Mouse (Mus musculus) mature B cell (primary cell): ENCODE data around the gene Dagla.

Source experiments
- in situ Hi-C: fragments of 300-500 bp; cut with MboI; formaldehyde crosslinking; loops from 2 replicates; pipeline ENCODE4 v1.14.3; 2019

The Dagla gene

DNA sequence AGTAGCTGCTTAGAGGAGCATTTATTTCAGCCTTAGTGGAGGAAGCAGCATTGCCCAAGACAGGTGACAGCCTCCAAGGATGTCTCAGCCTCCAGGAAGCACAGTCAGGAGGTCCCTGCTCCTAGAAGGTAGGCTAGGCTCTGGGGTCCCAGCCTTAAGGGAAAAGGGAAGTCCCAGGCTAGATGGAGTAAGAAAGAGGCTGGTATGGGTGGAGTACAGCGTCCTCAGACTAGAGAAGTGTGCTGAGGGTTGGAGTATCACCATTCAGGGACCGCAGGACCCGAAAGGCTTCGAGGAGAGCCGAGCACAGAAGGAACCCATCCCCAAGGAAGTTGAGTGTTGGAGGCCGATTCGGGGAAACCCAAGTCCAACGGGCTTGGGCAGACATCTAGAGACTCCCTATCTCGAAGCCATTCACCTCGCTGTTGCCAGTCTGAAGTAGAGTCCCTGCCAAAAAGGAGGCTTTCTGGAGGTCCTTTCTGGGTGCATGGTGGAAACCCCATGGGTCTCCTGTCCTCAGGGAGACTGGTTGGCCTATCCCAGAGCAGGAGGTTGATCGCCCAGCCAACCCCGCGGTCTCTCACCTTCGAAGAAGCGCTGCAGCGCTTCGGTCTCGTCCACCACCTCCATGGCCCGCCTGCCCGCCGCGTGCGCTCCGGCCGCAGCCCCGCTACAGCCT, 64.6 kb downstream of the Dagla start:
- in situ Hi-C loops, result no loop called here

DNA sequence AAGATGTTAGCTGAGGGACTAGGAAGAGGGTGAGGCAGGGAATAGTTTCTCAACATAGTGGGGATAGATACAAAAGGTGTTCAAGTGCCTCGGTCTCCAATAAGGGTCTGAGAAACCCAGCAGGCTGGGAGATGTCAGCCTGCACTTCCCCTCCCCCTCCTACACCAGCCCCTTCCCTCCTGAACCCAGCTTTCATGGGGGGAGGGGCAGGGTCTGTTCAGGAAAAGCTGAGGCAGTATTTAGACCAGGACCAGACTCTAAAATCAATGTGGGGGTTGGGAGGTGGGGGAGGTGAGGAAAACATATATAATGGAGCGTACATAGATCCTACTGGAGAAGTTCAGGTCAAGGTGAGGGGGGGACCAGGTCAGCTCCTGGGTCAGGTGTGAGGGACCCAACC, 65.3 kb downstream of the Dagla start:
- in situ Hi-C loops, result no loop called here

- in situ Hi-C loops, result no loop called here
Measured at GRCm38 (mm10) chr19:10238477-10238876, 66.2 kb downstream of the Dagla start.

DNA sequence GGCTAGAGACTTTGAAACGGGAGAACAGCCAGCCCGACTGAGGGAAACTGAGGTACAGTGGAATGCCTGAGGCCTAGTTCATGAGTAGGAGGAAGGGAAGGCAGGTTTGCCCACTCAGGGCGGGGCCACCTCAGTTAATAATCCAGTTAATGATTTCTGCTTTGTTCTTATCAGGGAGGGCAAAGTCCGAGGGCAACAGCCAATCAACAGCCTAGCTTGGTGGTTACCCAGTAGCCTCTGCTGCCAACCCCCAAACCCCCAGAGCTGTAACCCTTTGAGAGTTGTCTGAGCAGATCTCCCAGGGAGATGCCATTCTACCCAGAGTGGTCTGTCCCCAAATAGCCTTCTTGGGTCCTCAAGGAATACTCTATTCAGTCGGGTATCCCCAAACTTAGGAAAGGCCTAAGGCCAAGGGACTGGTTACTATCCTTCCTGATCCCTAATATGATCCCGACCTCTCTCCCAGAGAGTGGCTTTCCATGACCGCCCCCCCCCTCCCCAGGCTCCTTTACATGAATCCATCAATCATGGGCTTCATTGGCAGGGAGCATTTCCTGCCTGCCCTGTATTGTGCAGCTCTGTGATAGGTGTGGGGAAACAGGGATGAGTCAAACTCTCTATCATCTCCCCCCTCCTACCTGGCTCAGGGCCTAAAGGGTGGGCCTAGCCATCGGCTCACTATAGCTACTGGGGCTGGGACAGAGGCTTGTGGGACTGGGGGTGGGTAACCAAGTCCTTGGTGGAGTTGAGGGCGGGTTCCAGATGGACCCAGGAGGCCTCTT, 68.7 kb downstream of the Dagla start:
- in situ Hi-C loops, result no loop called here

- in situ Hi-C loops, result no loop called here
Measured at GRCm38 (mm10) chr19:10232327-10233017, 72.2 kb downstream of the Dagla start.

DNA sequence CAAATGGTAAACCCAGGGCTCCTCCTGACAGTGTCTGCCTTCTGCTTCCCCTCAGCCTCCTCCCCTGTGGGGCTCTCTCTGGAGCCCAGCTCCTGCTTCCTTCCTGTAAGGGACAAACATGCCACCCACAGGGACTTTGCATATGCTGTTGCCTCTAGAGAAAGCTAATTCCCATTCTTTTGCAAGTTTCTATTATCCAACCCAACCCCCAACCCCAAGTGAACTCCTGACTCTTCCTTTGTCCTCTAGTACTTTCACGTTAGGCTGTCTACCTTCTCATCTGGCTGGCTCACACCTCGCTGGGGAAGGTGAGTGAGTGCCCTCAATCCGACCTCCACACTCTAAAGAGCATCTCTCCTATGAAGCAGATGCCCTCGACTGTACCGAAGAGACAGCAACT, 72.8 kb downstream of the Dagla start:
- in situ Hi-C loops, result no loop called here

DNA sequence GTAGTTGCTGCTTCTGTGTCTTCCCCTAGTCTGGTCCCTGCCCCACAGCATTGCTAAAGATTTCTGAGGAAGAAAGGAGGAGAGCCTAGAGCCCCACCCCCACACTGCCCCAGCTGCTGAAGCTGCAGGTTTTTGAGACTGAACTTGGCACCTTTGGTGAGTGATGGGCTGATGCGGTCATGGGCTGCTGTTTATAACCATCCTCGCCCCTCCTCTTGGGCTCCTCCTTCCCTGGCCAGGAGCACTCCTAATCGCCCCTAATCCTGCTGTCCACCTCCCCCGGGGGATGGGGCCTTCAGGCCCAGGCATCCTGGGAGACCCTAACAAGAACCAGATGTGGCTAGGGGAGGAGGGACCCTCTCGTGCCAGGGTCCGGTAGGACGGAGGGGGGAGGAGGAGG, 73.7 kb downstream of the Dagla start:
- in situ Hi-C loops, result no loop called here

DNA sequence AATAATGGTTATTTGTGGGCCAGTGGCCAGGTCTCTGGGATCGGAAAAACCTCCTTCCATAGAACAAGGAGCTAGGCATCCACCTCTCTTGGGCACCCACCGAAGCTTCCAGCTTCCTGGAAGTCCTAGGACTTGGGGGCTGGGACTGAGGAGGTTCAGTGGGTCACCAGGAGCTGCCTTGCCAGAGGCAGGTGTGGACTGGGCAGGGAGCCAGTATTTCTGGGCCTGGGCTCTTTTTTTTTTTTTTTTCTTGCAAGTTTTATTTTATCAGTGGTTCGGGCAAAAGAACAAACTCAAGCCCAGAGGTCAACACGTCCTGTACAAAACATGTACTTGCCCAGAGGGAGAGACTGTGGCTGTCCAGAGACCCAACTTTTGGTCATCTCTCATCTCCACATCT, 78.9 kb downstream of the Dagla start:
- in situ Hi-C loops, result no loop called here

DNA sequence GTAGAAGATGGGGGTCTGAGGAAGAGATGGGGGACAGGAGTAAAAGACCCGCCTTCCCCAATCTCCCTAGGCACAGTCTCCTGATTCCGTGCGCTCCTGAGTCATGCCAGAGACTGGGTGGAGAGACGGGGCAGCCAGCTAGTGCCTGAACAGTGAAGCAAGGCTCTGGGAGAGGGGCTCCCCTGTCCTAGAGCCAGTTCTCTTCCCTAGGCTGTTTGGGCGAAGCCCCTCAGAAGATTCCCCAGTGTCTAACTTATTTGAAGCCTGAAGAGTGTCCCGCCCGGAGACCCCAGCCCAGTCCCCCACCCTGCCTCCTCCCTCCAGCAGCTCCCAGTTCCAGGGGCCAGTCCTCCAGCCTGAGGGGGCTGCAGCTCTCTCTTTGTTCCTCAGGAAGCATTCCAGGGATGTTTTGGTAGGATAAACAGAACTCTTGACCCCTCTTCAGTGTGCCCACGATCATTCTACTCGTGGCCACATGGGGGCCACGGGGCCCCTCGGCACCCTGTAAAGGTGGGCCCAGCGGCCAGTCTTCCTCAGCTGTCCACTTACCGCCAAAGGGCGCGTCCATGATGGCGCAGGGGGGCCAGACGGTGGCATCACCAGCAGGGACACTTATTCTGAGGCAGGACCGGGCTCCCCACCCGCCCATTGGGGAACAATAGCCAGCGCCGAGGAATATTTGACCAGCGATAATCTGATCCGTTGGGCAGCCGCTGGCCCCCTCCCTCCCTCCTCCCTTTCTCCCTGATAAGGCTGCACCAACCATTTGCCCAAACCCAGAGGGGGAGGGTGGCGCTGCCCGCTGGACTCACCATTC, 79.8 kb downstream of the Dagla start:
- in situ Hi-C loops, result no loop called here

GRCm38 (mm10) chr19:10223561-10223960, 81.1 kb downstream of the Dagla start:
- in situ Hi-C loops, result no loop called here

DNA sequence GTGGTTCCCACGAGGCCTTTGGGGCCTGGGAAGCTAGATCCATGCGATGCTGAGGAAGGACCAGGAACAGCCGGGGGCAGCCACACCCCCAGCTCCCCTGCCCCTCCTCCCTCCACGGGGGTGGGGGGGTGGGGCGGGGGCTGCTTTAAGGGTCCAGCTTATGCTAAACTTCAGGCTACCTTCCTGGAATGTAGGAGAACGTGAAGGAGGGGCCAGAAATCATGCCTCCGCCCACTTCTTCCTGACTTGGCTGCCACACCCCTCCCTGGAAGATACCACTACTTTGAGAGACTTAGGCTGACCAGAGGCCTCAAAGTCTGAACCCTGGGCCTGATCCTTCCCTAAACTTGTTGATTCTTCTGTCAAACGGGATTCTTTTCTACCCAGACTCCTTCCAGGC, 82.0 kb downstream of the Dagla start:
- in situ Hi-C loops, result no loop called here

DNA sequence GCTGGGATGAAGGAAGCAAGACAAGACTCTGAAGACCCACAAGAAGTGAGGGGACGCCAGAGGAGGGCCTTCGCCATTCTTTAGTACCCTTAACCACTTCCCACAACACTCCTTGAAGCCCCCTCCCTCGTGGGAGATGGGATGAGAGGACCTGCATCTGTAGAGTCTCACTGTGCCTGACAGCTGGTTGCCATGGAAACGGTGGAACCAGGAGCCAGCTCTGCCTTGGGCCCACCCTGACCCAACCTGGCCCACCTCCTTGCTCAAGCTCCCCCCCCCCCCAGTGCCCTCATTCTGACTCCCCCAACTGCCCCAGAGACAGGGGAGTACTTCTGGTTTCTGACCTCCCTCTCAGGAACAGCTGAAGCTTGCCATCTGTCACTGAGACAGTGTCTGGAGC, 83.1 kb downstream of the Dagla start:
- in situ Hi-C loops, result no loop called here

DNA sequence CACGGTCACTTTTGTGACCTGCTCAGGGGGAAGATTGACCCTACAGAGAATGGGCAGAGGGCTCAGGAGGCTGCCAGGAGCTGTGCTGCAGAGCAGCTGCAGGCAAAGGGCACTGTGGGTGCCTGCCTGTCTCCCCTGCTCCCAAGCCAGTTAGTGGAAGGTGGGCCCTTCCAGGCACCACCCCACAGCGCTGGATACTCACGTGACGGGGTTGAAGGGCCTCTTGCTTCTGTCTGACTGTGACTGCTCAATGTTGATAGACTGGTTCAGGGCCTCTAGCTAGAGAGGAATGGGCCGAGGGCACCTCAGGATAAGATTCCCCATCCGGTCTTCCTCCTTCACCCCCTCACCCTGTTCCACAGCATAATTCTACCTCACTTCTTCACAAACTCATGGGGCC, 85.1 kb downstream of the Dagla start:
- in situ Hi-C loops, result no loop called here

- in situ Hi-C loops, result no loop called here
Measured at GRCm38 (mm10) chr19:10219108-10219507, 85.6 kb downstream of the Dagla start.

- in situ Hi-C loops, result no loop called here
Measured at GRCm38 (mm10) chr19:10216101-10216500, 88.6 kb downstream of the Dagla start.

DNA sequence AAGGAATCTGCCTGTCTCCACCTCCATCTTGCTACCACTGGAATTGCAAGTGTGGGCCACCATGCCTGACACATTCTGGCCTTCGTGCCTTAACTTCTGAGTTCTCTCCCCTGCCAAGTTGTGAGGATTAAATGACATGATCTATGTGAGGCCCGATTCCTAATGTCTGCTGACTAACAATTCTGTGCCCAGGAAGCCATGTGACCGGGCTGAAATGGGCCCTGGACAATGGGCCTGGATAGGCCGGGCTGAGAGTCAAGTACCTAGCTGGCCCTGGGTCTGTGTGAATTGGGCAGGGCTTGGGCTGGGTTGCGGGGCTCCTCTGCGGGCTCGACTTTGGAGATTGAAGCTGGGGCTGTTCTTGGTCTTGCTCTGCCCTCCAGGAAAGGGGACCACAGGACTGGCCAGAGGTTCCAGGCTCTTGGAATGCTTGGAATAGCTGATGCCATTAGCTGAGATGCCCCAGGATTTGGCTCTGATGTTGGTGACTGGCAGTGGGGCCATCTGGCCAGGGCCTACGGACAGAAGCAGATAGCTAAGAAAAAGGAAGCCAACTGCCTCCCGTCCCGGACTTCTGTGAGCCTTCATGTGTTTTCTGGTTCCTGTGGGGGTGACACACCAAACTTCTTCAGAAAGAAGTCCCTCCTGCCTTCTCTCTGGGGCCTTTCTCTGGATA, 90.7 kb downstream of the Dagla start:
- in situ Hi-C loops, result no loop called here

- in situ Hi-C loops, result no loop called here
Measured at GRCm38 (mm10) chr19:10210885-10211284, 93.8 kb downstream of the Dagla start.

DNA sequence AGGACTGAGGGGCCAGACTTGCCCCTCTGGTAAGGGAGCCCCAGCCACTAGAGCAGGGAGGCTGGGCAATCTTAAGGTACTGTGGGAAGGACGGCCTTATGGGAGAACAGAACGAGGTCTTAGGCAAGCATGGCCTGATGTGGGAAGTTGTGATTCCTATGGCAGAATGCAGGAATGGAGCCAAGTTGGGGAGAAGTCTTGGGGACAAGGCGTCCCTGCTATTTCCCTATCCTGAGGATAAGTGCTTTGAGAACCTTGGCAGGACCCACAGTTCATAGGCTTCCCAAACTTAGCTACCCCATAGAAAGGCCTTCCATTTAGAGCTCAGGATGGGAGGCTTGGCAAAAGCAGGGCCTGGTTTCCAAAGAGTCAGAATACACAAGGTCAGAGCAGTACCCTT, 95.8 kb downstream of the Dagla start:
- in situ Hi-C loops, result loop anchor here (10.0 kb wide), 1 partner anchor 294 kb away; no protein-coding TSS in a partner anchor

DNA sequence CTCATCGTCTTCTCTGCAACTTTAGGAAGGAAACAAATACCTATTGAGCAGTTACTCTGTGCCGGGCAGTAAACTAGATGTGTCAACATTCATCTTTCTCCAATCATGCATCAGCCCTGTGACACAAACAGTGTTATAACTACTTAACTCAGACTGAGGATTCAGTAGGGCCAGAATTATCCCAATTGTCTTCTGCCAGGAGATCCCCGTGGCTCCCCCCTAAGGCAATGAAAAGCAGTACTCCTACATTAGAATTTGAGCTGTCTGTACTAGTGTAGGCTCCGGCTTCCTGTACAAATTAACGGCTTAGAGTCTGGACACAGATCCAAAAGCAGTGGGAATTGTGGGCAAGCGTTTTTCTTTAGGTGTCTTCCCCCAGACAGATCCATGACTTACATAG, 99.6 kb downstream of the Dagla start:
- in situ Hi-C loops, result loop anchor here (10.0 kb wide), 1 partner anchor 290 kb away; no protein-coding TSS in a partner anchor

DNA sequence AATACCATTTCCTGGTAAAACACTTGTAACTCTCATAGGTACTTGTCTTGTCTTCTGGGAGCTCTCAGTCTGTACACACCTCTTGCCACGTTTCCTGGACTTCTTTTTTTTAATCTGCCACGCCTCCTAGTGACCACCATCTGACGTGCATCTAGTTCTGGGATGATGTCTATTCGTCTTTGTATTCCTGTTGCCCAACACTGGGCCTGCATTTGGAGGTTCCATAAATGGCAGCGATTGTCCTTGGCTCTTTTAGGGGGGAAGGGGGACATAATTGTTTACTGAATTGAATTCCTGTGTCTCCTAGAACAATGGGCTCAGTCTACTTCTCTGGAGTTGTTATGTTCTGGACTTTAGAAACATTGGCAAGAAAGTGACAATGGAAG, 100.1 kb downstream of the Dagla start:
- in situ Hi-C loops, result loop anchor here (10.0 kb wide), 1 partner anchor 290 kb away; no protein-coding TSS in a partner anchor
